Mouse (Mus musculus) embryo, embryonic 11 days (tissue): Measurements from ENCODE around the gene Erg.

Source experiments
- DNase-seq: peaks from one replicate; pipeline ENCODE4 v3.0.0-alpha.2; 2015

The Erg gene

DNA sequence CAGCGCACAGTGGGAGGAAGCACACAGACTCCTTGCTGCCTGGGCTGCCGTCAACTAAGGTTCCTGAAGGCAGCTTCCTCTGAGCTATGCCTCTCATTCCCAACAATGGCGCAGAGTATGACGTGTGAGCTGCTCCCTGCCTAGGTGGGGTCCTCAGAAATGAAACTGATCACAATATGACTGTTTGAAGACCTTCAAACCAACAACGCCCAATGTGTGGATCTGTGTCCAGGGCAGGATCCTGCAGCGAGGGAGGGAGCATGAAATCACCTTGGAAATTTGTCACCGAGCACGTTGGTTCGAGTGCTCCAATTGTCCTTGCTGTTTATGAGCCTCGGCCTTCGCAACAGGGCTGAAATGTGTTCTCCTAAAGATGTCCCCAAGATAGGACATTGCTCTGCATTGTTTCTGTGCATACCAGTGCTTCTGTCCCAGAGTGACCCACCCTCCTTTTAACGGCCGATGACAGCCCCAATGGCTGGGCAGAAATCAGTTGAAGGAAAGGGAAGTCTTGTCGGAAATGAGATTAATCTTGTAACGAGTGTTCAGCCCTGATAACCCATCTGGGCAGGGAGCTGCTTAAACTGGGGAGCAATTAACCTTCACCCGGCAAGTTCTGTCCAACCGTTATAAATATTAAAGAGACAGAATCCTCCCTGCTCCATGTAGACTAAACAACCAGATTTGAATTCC, 147.4 kb downstream of the Erg start:
- no peak for DNase-seq

DNA sequence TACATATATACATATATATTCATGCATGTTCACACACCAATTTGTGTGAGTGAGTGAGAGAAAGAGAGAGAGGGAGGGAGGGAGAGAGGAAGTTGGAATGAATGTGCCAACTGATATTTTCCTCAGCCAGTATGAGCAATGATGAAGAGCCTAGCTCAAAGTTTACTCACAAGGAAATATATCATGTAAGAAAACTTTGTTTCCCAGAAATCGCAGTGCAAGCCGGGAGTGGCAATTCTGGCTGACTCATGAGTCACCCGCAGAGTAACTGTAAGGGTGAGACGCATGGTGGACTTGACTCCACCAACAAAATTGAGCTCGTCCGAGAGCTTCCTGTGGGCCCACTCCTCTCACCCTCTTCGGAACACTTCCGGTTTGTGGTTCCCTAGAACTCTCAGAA, 149.8 kb downstream of the Erg start:
- DNase-seq: no peak

DNA sequence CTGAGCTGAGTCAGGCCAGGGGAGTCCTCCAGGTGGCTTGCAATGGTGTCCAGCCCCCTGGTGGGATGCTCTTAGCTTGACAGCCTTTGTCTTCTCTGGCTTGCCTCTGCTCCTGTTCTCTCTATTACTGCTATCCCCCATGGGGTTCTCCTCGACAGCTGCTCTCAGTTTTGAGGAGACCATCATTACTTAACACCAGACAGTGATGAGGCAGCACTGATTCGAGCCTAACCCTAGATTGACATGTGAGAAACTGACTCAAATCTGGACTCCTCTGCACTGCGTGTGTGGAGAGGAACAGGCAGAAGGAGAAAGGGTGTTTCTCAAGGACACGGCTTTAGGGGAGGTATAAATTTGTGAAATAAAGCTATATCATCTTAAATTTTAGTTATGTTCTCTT, 150.3 kb downstream of the Erg start:
- DNase-seq: no peak

DNA sequence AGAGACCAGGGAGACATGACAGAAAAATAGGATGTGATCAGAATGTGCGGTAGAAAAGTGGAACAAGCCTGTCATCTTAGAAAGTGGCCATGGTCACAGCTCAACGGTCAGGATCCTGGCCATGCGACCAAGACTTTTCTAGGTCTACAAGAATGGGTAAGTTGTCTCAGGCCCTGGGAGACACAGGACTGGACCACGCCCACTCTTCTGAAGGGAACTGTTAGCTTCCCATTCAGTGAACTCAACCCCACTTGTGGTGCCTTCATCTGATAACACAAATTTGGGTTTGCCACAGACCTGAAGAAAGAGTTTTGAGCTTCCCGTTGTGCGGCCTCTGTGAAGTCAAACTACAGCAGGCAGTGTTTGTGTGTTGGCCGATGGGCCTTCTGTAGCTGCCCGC, 152.0 kb downstream of the Erg start:
- no peak for DNase-seq

DNA sequence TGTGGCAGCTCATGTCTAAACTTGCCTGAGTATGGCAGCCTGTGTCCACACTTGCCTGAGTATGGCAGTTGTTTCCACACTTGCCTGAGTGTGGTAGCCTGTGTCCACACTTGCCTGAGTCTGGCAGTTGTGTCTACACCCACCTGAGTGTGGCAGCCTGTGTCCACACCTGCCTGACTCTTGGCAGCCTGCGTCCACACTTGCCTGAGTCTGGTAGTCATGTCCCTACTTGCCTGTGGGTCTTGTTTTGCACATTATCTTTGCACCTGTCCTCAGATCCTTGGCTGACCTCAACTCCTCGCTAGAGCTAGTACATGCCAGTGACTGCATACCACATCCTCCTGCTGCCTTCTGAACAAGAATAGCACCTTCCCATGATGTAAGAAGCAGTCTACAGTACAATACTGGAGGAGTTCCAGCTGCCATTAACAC, 153.8 kb downstream of the Erg start:
- no peak for DNase-seq

DNA sequence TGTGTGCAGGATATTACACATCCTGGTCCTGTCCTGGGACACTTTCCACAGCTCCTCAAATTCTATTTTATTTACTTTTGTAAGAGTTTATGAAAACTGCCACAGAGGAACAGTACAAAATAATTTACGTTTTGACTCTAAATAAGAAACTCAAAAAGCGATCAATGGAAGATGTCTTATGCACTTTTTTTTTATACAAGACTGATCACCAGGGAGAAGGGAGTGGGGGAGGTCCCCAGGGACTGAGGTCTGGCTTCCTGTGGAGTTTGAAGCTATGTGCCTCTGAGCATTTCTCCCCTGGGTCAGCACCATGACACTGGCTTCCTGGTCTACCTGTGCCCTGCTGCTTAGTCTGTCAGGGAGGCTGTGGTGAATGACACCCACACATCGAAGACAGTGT, 156.5 kb downstream of the Erg start:
- DNase-seq: no peak

DNA sequence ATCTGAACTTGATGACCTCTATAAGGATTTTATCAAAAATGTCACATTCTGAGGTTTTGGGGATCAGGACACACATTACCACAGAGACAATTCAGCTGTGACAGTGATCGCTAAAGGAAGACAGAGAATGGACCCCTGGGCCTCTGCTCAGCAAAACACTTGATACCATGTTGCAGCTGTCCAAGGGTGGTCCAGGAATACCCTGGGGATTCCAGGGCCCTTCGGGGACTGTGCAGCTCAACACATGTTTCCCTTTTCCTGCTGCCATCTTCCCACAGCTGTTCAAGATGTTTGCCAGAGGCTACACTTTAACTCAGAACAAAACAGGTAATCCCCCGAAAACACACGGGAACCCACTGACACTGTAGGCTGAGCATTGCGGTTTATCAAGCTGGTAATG, 158.2 kb downstream of the Erg start:
- no peak for DNase-seq

DNA sequence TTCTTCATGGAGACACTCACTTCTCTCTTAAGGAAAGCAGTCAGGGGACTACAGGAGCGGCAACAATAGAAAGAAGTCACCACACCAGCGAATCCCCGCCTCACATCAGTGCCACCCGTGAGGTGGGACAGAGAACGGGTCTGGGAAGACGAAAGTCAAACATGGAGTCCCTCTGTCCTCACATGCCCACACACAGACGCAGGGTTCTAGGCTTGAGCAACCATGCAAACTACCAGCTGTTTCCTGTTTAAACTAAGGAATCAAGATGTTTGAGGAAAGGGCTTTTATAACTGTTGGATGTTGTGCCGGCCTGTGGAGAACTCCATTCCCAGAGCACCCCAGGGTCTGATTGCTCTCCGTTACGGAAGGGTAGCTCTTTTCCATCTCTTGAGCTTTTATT, 158.9 kb downstream of the Erg start:
- no peak for DNase-seq

DNA sequence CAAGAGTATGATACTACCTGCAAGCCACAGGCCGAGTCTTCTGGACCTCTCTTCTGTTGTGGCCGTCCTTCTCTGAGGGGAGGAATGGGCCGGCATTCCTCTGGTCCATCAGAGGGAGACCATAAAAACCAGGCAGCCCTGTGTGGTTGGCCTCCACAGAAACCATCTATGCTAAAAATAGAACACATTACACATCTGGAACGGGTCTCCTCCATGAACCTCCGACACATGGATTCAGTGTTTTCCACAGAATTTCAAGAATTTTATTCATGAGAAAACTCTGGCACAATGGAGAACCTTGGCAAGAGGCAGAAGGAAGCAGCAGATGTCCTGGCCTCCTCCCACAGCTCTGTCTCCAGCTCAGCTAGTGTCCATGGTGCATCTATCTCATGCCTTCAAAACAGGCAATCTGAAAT, 163.7 kb downstream of the Erg start:
- DNase-seq: no peak

DNA sequence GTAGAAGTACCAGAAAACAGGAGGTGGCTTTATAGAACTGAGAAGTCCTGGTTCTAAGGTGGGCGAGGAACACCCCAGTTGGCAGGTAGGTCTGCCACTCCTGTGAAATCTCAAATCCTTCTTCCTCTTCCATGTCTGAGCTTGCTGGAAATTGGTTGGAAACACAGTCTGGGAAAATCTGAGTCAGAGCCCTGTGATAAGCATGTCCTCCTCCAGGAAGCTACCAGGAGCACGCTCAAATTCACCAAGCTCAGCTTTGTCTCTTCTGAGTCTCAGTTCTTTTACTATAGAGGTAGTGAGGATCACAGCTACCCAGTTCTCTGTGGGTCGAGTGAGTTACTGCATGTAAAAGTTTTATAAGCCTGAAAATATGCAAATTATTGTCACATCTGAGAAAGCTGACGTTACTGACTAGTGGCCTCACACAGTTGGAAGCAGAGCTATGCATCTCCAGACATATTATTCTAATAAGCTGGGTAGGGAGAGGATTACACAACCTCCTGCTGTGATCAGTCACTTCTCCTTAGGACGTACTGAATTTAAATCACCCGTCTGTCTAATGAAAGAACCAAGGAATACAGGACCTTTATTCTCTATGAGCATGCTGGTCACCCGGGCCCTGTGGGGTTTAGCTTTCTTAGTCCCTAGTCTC, 165.0 kb downstream of the Erg start:
- no peak for DNase-seq

DNA sequence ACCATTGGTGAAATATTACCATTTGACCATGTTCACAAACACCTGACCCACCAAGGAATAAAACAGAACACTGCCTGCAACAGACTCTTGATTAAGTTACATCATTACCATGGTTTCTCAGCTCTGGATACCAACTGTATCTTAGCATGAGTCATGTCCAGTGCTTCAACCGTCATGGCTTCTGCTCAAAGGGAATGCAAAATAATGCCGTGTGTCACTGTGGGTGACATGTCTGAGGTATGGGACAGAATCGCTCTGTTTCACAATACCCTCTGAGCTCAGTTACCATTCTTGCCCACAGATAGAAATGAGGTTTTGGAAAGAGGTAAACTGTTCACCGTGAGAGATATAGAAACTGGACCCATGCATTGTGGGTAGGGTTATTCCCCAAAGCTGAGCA, 170.5 kb downstream of the Erg start:
- no peak for DNase-seq

DNA sequence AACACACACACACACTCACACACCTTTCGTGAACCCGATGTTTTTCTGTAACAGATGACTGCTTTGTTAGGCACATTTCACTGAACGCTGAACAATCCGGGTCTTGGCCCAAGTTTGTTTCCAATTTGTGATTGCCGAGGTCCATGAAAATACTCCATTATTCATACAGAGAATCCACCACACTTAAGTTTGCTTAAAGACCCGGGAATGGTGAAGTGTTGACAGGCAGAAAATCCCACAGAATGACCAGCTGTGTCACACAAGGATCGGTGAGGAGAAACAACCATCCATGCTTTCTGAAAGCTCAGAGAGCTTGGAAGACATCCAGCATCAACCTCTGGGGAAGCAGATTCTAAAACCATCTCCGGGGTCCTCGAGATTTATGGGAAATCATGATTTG, 171.0 kb downstream of the Erg start:
- DNase-seq: no peak

DNA sequence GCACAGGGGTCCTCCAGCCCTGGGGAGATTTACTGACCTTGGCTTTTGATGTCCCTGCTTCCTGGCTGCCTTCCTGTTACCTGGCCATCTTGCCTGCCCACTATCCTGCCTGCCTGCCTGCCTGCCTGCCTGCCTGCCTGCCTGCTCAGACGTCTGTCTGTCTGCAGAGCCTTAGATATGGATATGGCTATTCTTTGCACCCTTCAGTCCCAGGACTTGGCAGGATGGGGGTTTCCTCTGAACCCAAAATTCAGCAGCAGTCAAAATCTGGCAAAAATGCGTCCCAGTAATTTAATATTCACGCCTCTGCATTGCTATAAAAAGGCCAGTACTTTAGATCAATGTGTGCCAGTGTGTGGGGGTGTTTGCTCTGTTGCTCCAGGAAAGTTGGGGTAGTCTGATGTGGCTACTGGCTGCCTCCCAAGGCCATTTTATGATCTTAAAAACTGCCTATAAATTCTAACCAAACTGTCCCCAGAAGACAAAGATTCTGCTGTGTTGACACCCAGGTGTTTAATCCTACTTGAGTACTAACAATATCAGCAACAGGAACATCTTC, 172.9 kb downstream of the Erg start:
- no peak for DNase-seq

DNA sequence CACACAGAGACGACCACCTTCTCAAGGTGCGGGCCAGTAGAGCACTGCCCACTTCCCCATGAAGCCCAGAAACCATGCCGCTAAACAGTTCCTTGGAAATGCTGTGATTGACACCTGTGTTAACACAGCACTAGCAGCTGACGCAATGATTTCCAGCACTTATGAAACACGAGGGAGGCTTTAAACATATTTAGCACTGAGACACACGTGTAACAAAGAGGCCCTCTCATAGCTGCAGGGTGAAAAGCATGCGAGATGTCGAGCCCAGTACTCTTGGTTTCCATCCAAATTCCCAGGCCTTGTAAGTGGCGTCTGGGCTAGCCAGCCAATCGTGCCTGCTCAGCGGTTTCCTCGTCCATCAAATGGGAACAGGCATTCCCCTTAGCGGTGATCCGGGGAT, 178.3 kb downstream of the Erg start:
- DNase-seq: no peak

DNA sequence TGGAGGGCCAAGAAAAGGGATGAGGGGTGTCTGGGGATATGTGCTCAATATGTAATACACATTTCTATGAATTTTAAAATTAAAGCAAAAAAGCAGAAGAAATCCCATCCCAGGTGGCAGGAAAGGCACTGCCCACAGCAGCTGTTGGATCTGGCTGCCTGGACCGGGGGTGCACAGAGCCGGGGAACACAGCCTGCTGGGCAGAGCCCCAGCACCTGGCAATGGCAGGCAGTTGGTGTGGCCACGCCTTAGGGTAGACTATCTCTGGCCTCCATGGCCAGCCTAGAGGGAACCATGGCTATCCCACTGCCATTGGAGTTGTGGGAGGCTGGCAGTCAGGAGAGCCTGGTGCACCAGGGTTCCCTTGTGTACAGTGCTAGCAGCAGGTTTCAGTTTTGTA, 180.9 kb downstream of the Erg start:
- DNase-seq: no peak

DNA sequence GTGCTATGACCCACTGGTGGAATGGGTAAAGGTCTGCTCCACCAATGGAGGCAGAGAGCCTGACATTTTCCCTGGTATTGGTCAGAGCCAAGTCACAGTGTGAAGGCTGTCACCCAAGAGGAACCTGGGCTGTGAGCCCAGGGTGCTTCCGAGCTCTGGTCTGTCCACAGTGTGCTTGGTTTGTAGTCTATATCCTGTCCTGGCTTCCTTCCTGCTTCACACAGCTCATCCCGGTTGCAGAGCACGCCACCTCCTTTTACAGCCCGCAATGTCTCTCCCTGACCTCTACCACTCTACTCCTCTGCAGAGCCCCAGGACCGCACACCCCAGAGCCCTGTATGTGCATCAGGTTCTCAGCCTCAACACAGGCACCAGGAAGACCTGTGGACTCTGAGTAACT, 182.9 kb downstream of the Erg start:
- DNase-seq: no peak

DNA sequence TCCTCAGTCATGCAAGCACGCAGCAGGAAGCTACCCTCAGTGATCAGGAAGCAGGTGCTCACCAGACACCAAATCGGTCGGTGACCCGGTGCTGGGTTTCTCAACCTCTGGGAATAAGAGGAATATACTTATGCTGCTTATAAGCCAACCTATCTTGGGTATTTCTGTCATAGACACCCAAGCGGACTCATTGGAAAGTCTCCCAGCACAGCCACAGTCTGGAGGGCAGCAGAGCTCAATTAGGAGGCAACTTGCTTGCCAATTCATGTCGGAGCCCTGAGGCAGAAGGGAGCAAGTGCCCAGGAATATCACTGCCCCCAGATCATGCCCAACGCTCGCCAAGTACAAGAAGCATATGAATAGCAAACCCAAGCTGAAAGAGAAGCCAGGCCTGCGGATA, 184.5 kb downstream of the Erg start:
- no peak for DNase-seq

DNA sequence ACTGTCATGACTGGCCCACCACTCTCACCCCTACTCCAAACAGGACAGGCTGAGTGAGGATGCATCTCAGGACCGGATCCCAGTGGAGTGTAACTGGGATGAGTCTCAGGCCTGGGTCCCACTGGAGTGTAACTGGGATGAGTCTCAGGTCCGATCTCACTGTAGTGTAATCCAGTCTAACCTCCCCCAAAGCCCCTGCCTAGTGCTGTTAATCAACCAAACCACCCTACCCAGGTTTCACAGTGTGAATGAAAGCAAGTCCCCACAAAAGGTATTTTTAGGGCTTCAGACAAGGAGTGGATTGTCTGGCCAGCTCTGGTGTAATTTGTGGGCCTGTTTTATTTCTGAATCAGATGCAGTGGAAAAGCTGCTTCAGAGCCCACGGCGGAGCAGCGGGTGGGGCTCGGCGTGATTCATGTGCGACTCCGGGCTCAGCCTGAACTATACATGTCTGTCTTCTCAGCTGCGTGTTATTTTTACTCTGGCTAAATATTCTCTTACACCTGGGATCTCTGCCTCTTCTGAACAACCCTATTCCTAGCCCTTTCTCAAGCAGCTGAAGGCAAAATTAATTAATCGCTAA, 187.5 kb downstream of the Erg start:
- no peak for DNase-seq

DNA sequence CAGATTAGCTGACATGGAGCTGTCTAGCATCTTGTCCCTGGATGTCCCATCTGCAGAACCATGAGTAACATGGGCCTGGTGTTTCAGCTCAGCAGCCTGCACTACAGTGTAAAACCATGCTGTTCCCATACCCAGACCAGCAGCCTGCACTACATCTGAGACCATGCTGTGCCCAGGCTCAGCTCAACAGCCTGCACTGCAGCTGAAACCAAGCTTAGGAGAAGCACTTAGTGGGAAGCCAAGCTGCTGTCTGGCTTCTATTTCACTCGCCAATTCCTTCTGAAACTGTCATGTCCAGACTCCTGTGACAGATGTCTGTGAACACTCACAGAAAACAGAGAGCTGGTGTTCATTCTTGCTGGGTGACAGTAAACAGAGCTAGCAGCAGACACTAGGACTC, 195.6 kb downstream of the Erg start:
- DNase-seq: no peak

DNA sequence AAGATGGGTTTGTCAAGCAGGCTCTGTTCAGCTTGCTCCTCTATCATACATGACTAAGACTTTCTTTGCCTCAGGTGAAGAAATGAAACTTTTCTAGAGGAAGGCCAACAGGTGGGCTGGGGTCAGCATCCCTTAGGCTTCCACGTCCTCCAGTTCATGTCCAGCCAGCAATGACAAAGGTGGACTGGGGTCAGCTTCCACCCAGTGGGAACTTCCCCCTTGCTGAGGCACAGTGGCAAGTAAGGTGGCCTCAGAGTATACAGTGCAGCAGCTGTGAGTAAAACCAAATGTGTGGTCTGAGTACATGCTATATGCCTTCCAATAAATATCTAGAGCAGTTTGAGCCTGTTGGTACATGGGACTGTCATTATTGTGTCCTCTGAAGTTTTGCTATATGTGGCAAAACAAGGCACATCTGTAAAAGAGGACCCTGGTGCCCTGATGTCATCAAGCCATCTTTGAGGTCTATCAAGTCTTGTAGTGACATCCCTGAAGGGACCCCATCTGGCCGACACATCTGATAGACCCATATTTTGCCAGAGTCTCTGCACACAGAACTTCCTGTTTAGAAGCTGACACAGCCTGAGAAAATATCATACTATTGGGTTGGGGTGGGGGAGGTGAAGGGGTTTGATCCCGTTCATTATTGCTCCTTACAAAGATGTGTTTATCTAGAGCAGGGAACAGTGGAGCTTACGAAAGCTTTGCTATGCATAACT, 197.4 kb downstream of the Erg start:
- DNase-seq: no peak

DNA sequence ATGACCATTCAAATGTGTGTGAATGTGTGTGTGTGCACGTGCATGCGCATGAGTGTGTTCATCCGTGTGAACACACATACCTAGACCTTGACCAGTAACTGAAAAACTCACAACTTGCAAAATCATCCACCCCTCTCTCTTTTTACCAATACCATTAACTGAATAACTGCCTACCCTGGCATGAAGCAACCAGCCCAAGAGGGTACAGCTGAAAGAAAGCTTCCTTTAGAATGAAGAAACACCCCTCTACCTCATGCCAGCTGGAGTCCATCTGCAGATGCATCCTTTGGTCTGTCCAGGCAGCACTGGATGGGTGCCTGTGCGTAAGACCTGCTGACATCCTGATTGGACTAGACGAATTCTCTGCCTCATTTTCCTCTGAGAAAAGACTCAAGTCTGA, 198.1 kb downstream of the Erg start:
- DNase-seq: no peak

DNA sequence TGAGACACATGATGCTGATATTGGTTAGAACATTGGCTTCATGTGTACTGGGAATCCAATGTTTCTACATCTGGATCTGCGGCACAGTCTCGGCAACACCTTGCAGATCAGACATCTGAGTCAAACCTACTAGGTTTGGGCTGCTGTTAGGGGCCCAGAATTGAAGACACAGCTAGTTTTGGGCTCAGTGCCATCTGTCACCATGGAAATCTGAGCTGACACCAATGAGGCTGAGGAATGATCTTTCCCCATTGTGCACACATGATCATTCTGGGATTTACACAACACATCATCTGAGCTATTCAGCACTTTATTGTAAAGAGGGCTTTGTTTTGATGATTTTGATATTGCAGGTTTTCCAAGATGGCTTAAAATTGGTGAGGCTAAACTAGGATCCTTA, 199.4 kb downstream of the Erg start:
- DNase-seq: no peak

DNA sequence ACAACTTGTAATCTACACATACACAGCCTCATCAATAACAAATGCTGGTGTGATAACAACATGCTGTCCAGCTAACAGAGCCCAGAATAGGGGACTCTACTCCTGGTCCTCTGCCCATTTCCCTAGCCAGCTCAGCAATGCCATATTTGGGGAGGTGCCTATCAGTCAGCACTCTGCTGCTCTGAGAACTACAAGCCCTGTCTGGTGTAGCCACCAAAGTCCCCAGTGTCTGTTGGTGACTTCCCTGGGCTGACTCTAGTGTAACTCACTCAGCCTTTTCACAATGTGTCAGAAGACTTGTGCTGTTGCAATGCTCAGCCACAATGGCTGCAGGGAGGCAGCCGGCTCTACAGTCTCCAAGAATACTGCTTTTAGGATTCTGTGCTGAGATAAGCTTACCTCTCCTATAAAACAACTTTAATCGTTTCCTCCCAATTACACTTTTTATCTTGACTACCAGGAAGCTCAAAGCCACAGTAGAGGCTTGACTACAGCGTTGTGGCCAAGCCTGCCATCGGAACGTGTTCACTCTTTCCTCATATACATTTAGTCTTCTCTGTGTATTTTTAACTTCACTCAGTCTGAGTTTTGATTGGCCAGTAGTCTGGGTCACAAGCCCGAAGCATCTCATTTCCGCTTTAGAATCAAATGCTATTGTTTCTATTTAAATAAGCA, 201.0 kb downstream of the Erg start:
- no peak for DNase-seq
